Mouse (Mus musculus): ENCODE results near the gene Rbsn.

Rbsn gene

GRCm38 (mm10) chr6:92162724-92163123 is 52.0 kb downstream of the Rbsn start:
- DNase-seq: no peak

- DNase-seq: peak; percentile 21 to 38
These were observed 55.9 kb downstream of the Rbsn start for GRCm38 (mm10) chr6:92158801-92159200.

- DNase-seq: no peak
These were observed 61.0 kb downstream of the Rbsn start for GRCm38 (mm10) chr6:92153774-92154173.

GRCm38 (mm10) chr6:92145881-92146280 is 68.8 kb downstream of the Rbsn start:
- no peak for DNase-seq
